Mouse (Mus musculus): Measurements from ENCODE around the gene Add1. TPM values are rescaled to one million over a fixed set of nuclear protein-coding genes. Genes with fewer than 3 reads are reported as not detected.

Gene Add1
- total RNA-seq, 4 experiments from 2014 or later, result 59.0 to 71.9 (median 66.0) TPM

GRCm38 (mm10) chr5:34670280-34670679 lies 96.8 kb downstream of the Add1 start:
- DNase-seq (ENCODE audit: low spot score in 2 of 2), result no peak

Small RNA genes within 50 kb of the gene (microRNA-seq; reads per million reads assigned to microRNA genes)
- not detected for gene Mir7036b

Other genes with a start within 250 kb of the Add1 start
- gene Rnf4, start 237.4 kb upstream of the Add1 start, total RNA-seq (2022), result 10 to 100 TPM; 14.0 to 17.5 (median 15.9) TPM
- 10 to 100 TPM; 11.0 to 14.2 (median 11.5) TPM for gene Fam193a, start 203.7 kb upstream of the Add1 start, total RNA-seq (2022)
- 1 to 10 TPM; 1.7 to 4.0 (median 2.6) TPM for gene Tnip2, start 59.7 kb upstream of the Add1 start, total RNA-seq (2022)
- 1 to 10 TPM in 3 of 4 experiments, under 1 TPM in 1; 0.59 to 2.7 (median 1.4) TPM for gene Sh3bp2, start 47.8 kb upstream of the Add1 start, total RNA-seq (2022)
- gene Mfsd10, start 63.5 kb downstream of the Add1 start, total RNA-seq (2022), result 1 to 10 TPM; 3.3 to 8.8 (median 4.6) TPM
- 10 to 100 TPM; 13.2 to 19.2 (median 16.0) TPM for gene Nop14, start 86.5 kb downstream of the Add1 start, total RNA-seq (2022)
- 1 to 10 TPM in 3 of 4 experiments, under 1 TPM in 1; 0.83 to 1.6 (median 1.3) TPM for gene Grk4, start 86.7 kb downstream of the Add1 start, total RNA-seq (2022)
- gene Htt, start 188.1 kb downstream of the Add1 start, total RNA-seq (2022), result 1 to 10 TPM; 6.3 to 8.8 (median 7.0) TPM

Data from gastrocnemius, adult 8-10 months (tissue).